Mouse (Mus musculus) hindbrain, embryonic 15.5 days (tissue): ENCODE results near the gene Ankrd28. TPM values are rescaled to one million over a fixed set of nuclear protein-coding genes. Genes with fewer than 3 reads are reported as not detected.

ENCODE experiments used
- ATAC-seq: fragments of 200-750 bp; cut with Nextera tagmentation; 2 replicates; pipeline ENCODE4 v1.8.0; 2017; ENCODE audit warnings: low read depth, moderate number of reproducible peaks, moderate TSS enrichment; ENCODE audit not compliant: low FRiP score
- H3K27ac ChIP-seq: fragments of 300-500 bp; sonication (generic); replicated peaks from 2 replicates; pipeline ENCODE4 v1.5.1; 2015; ENCODE audit warnings: mild to moderate bottlenecking, inconsistent platforms
- H3K27me3 ChIP-seq: fragments of 300-500 bp; sonication (generic); 2 replicates; pipeline ENCODE4 v1.6.1; 2015; ENCODE audit warnings: control low read depth, inconsistent platforms
- H3K36me3 ChIP-seq: fragments of 300-500 bp; sonication (generic); 2 replicates; pipeline ENCODE4 v1.6.1; 2015; ENCODE audit warnings: control low read depth, inconsistent platforms
- H3K4me1 ChIP-seq: fragments of 300-500 bp; sonication (generic); replicated peaks from 2 replicates; pipeline ENCODE4 v1.6.1; 2015; ENCODE audit warnings: control low read depth, inconsistent platforms
- H3K4me2 ChIP-seq: fragments of 300-500 bp; sonication (generic); 2 replicates; pipeline ENCODE4 v1.6.1; 2015; ENCODE audit warnings: moderate library complexity, mild to moderate bottlenecking, inconsistent platforms
- H3K4me3 ChIP-seq: fragments of 300-500 bp; sonication (generic); 2 replicates; pipeline ENCODE4 v1.5.1; 2015; ENCODE audit warnings: mild to moderate bottlenecking, inconsistent platforms
- H3K9ac ChIP-seq: fragments of 300-500 bp; sonication (generic); 2 replicates; pipeline ENCODE4 v1.6.1; 2015; ENCODE audit warnings: inconsistent platforms
- H3K9me3 ChIP-seq: fragments of 300-500 bp; sonication (generic); 2 replicates; pipeline ENCODE4 v1.6.1; 2016; ENCODE audit warnings: control low read depth, inconsistent platforms
- WGBS: fragments of 180-500 bp; shearing (Covaris S2); methylation state at CpG from one replicate; pipeline ENCODE4 v1.1.7; 2015; 5-methylcytosine and 5-hydroxymethylcytosine counted together
- polyA plus RNA-seq: library from polyadenylated mRNA; unstranded; fragments of >200 nt; fragmentation: Nextera tagmentation; extraction: Ambion mirVana; gene quantifications from 2 replicates; pipeline ENCODE4 v1.2.1, GENCODE M21; 2015

Ankrd28 gene
- polyA plus RNA-seq, 1 experiment from 2014 or later, result 11.0 TPM

DNA sequence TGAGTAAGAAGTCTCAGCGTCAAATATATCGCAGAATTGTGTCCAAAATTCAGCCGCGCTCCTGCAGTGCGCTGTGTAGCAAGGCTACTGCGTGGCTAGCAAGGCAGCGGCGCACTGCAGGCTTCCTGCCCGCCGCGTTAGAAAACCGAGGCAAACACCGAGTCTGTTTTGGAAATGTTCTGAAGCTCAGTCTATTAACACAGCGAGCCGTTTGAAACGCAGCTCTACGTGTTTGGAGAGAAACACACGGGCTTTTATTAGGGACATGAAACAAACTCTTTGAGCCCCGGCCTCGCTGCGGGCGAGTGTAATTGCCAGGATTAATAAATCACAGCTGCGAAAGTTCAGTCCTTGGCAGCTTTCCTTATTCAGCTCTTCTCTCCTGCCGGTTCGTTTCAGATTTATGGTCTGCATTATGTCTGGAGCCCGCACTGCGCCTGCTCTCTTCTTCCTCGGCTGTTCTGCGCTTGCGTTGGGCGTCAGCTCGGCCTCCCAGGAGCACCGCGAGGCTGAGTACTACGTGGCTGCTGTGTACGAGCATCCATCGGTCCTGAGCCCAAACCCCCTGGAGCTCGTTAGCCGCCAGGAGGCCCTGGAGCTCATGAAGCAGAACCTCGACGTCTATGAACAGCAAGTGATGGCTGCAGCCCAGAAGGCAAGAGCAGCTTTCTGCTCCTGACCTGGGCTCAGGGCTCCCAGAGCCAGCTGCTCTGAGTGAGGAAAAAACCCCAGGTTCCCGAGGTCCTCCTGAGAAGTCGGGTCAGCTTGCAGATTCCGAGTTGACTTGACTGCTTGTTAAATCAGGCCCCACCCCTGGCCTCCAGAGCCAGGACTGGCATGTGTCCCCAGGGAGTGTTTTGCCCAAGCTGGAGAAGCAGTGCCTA, 168.5 kb downstream of the Ankrd28 start:
- H3K27ac ChIP-seq, result peak overlapping the region; percentile 96
- H3K27me3 ChIP-seq, result no peaks in the 10 kb centered on the region
- peak overlapping the region; percentile 48 for H3K9ac ChIP-seq
- peaks cover 72% of the 10 kb centered on the region for H3K4me1 ChIP-seq
- H3K4me3 ChIP-seq, result peak overlapping the region; percentile 32
- H3K9me3 ChIP-seq, result no peaks in the 10 kb centered on the region
- no peaks in the 10 kb centered on the region for H3K36me3 ChIP-seq
- peak; percentile 93 for ATAC-seq
- 3% methylated on average over 44 of the region's 44 CpGs for WGBS
- H3K4me2 ChIP-seq, result peak overlapping the region; percentile 57

DNA sequence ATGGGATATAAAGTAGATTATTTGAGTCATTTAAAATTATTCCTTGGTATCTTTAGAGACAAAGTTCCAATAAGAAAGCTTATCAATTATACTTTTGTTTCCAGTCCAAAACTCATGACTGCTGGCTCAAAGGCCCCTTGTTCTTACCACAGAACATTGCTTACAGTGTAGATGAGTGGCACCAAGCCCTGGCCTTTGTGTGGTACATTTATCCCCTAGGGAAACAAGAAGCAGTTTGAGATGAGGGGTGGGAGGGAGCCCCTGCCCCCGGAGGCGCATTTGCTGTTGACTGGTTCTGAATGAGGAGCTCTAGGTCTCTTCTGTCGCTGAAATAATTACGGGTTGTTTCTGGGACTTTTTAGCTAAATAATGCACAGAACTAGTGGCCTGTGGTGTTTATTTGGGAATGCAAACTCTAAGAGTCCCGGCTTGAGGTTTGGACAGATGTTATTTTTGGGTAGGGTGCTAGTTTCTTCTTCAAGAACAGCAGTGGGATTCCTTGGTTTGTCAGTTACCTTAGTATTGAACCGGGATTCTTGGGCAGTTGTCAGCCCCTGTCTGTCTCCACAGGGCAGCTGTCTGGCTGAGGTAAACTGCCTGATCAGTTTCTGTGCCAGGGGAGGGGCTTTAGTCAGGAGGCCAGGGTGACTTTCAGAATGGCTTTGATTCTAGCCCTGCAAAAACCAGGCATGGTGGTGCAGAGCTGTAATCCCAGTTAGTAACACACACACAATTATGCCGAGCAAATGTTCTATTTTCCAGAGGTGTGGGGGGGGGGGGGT, 169.9 kb downstream of the Ankrd28 start:
- Histone ChIP-seq H3K4me3 (no peak overlapping the region), H3K9ac (no peak overlapping the region), H3K4me1 (peaks cover 72% of the 10 kb centered on the region), H3K4me2 (peak overlapping the region; percentile 57; the same call in 1 of the 2 replicates), H3K27ac (peak overlapping the region; percentile 96), H3K27me3 (no peaks in the 10 kb centered on the region), H3K9me3 (no peaks in the 10 kb centered on the region), H3K36me3 (no peaks in the 10 kb centered on the region)
- no peak for ATAC-seq
- 42% methylated on average over 7 of the region's 7 CpGs for WGBS

DNA sequence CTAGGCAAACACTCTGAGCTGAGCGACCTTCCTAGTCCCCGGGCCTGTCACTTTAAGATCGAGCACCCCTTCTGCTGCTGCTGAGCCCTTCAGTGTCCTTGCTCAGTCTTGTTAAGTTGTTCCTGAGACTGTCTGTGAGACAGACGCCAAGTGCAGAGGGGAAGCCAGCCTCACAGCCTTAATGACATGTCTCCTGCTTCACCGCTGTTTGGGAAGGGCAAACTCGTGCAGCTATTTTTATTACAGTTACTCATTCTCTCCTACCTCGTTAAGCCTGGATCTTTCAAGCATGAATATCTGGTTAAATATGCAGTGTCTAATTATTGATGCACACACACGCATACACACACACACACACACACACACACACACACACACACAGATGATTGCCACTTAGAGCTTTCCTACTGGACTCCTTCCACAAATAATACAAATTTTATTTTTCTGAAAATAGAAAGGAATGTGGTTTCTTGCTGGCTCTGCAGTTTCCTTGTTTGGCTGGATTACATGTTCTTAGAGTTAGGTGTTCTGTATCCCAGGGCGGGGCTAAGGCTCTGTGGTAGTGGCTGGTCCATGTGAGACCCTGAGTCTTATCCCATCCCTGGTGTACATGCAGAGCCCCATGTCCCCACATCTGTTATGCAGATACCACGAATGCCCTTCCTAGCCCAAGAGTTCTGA, 170.8 kb downstream of the Ankrd28 start:
- Histone ChIP-seq H3K27me3 (no peaks in the 10 kb centered on the region), H3K4me2 (no peak overlapping the region), H3K9me3 (no peaks in the 10 kb centered on the region), H3K36me3 (no peaks in the 10 kb centered on the region), H3K27ac (peak overlapping the region; percentile 96), H3K4me3 (no peak overlapping the region), H3K9ac (no peak overlapping the region), H3K4me1 (peaks cover 68% of the 10 kb centered on the region)
- no peak for ATAC-seq
- 51% methylated on average over 10 of the region's 10 CpGs for WGBS

DNA sequence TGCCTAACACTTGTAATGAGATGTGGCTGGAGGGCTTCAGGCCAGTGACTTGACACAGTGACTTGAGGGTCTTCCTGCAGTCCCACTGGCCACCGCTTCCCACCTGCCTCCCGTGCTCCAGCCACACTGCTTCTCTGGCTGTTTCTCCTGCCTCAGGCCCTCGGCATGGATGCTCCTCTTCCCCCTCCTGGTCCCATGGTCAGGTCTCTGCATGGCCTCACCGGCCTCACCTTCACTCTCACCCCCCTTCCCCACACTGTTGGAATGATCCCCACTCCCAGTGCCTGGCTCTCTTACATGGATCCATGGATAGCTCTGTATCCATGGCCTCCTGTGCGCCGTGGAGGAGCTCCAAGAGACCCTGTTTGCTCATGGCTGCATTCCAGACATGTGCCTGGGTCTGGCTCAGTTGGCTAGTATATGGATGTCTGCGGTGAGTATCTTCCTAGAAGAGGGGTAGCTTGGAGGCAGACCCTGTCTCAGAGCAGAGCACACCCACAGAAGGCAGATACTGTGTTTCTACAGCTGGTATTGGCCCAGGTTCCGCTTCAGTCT, 172.2 kb downstream of the Ankrd28 start:
- H3K4me3 ChIP-seq, result no peak overlapping the region
- peaks cover 54% of the 10 kb centered on the region for H3K4me1 ChIP-seq
- no peak overlapping the region for H3K27ac ChIP-seq
- no peaks in the 10 kb centered on the region for H3K27me3 ChIP-seq
- no peak overlapping the region for H3K4me2 ChIP-seq
- 77% methylated on average over 8 of the region's 8 CpGs for WGBS
- H3K9ac ChIP-seq, result no peak overlapping the region
- no peaks in the 10 kb centered on the region for H3K9me3 ChIP-seq
- no peaks in the 10 kb centered on the region for H3K36me3 ChIP-seq
- no peak for ATAC-seq

DNA sequence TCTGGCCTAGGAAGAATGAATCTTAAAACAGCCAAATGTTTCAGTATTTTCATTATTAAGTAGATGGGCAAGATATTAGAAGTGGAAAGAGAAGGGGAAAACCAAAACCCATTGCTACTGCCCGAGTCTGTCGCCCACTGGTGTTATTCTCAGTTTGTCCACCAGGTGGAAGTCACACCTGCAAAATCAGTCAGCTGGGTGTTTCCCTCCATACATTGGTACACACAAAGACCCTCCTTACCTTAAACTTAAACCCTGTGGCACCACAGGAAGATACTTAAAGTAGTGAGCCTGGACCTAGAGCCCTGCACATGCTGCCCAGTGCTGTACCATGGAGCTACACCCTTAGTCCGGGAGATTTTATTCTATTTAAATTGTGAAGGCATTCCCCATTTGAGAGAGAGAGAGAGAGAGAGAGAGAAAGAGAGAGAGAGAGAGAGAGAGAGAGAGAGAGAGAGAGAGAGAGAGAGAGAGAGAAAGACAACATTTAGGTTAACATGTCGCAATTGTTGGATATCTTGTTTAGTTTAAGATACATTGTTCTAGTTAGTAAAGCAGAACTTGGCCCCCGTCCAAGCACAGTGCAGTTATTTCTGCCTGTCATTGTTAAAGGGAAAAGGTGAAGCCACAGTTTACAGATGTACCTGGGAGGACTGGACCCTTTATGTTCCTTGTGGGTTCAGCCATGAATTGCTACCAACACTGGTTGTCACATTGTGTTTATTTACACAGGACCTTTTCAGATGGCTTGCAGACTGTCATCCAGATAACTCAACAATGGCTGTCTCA, 173.4 kb downstream of the Ankrd28 start:
- Histone ChIP-seq H3K27ac (no peak overlapping the region), H3K4me2 (no peak overlapping the region), H3K9ac (no peak overlapping the region), H3K4me1 (peaks cover 42% of the 10 kb centered on the region), H3K27me3 (no peaks in the 10 kb centered on the region), H3K36me3 (no peaks in the 10 kb centered on the region), H3K4me3 (no peak overlapping the region), H3K9me3 (no peaks in the 10 kb centered on the region)
- ATAC-seq, result no peak
- 42% methylated on average over 5 of the region's 5 CpGs for WGBS

DNA sequence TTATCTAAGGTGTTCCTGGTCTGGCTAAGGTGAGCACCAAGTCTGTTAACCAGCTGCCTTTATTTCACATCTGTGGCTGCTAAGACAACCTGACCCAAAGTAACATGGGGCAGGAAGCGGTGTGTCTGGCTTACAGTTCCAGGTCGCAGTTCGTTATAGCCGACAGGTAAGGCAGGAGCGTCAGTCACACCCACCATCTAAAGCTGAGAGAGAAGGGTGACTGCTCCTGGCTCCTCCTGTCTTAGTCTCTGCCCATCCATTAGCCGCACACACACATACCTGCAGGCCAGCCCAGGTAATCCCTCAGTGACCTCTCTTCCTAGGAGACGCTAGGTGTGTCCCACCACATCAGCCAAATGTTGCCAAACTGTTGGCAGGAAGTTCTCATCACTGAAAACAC, 174.1 kb downstream of the Ankrd28 start:
- Histone ChIP-seq H3K4me2 (no peak overlapping the region), H3K36me3 (no peaks in the 10 kb centered on the region), H3K9me3 (no peaks in the 10 kb centered on the region), H3K27ac (no peak overlapping the region), H3K4me1 (peaks cover 40% of the 10 kb centered on the region), H3K4me3 (no peak overlapping the region), H3K9ac (no peak overlapping the region), H3K27me3 (no peaks in the 10 kb centered on the region)
- WGBS, result 86% methylated on average over 7 of the region's 7 CpGs
- ATAC-seq, result no peak

DNA sequence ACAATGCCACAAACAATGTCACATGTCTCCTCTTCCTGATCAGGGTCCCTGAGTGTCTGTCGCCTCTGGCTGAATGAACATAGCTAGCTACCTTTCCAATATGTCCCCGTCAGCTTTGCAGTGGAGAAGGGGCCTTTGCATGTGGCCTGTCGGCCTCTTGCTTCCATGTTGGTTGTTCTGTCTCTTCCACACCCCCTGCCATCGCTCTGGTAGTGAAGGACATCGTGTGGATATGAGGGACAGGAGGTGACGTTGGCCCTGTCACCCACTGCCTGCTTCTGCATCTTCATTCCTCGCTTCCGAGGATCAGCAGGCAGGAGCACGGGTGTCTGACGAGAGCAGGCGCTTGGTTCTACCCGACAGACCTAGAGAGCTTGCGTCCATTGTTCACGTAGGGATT, 175.0 kb downstream of the Ankrd28 start:
- 83% methylated on average over 14 of the region's 14 CpGs for WGBS
- Histone ChIP-seq H3K27ac (no peak overlapping the region), H3K4me3 (no peak overlapping the region), H3K4me1 (peaks cover 31% of the 10 kb centered on the region), H3K4me2 (no peak overlapping the region), H3K9ac (no peak overlapping the region), H3K9me3 (no peaks in the 10 kb centered on the region), H3K27me3 (no peaks in the 10 kb centered on the region), H3K36me3 (no peaks in the 10 kb centered on the region)
- no peak for ATAC-seq

DNA sequence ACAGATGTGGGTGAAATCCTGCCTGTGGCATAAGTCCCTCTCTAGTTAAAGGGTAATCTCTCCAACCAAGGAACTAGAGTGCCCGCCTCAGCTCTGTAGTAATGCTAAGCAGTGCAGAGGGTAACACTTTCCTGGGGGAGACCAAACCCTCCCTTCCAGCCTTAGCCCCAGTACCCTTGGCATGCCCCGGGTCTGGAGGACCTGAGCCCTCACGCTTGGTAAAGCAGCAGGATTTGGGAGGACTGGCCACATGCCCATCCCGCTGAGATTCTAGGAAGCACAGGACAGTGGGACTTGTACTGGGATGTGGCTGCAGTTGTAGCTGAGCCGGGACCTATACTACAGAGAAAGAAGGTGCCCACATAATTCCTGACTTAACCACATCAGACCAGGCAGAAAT, 175.6 kb downstream of the Ankrd28 start:
- Histone ChIP-seq H3K27ac (no peak overlapping the region), H3K27me3 (no peaks in the 10 kb centered on the region), H3K9ac (no peak overlapping the region), H3K9me3 (no peaks in the 10 kb centered on the region), H3K4me2 (no peak overlapping the region), H3K4me1 (peaks cover 25% of the 10 kb centered on the region), H3K36me3 (no peaks in the 10 kb centered on the region), H3K4me3 (no peak overlapping the region)
- WGBS, result 88% methylated on average over 5 of the region's 5 CpGs
- ATAC-seq, result no peak

DNA sequence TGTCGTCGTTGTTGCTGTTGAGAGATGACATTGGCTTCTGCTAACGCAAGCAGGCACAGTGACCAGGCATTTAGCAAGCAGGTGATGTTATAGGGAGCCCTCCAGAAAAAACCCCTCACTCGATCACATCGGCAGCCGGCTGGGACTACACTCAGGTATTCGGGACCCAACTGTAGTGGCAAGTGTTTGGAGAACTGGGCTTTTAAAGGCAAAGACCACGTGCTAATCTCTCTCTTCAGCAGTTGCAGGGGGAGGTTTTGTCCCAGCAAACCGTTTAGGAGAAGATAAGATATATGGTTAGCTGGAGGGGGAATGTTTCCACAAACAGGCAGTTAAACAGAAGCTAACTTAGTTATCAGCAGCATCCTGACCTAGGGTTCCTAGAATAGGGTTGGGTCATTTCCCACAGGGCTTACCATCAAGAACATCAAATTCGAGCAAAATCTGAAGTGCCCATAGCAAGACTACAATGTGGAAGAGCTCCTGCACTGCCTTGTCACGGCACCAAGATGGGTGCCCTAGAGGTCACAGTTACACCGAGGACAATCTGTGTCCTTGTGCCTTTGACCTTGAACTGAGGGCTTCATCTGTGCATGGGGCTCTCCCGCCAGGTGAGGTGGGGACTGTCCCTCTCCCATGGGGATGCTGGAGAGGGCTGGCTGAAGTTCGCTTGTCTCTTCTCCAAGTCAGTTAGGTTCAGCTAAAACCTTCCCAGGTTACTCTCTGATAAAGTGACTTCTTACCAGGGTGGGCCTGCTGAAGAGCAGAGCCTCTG, 177.2 kb downstream of the Ankrd28 start:
- no peaks in the 10 kb centered on the region for H3K36me3 ChIP-seq
- peaks cover 11% of the 10 kb centered on the region for H3K4me1 ChIP-seq
- H3K9ac ChIP-seq, result no peak overlapping the region
- no peak overlapping the region for H3K27ac ChIP-seq
- H3K4me2 ChIP-seq, result no peak overlapping the region
- H3K9me3 ChIP-seq, result no peaks in the 10 kb centered on the region
- no peak for ATAC-seq
- H3K4me3 ChIP-seq, result no peak overlapping the region
- no peaks in the 10 kb centered on the region for H3K27me3 ChIP-seq
- WGBS, result 85% methylated on average over 14 of the region's 14 CpGs

DNA sequence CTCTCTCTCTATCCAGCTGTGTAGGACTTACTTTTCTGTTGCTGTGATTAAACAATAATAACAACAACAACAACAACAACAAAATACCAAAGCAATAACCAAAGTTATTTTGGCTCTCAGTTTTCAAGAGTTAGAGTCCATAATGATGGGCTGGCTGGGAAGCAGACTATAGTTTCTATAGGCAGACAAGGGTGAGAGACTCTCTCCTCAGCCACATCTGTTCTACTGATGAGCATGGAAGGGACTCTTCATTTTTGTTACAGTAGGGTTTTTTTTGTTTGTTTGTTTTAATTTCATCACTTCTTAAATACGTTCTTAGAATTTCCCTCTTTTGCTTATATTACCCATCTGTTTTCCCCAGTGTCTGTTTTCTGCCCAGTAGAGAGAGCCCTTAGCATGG, 177.8 kb downstream of the Ankrd28 start:
- 88% methylated on average over 1 of the region's 1 CpGs for WGBS
- Histone ChIP-seq H3K4me1 (peaks cover 5% of the 10 kb centered on the region), H3K4me3 (no peak overlapping the region), H3K9ac (no peak overlapping the region), H3K27me3 (no peaks in the 10 kb centered on the region), H3K36me3 (no peaks in the 10 kb centered on the region), H3K4me2 (no peak overlapping the region), H3K9me3 (no peaks in the 10 kb centered on the region), H3K27ac (no peak overlapping the region)
- no peak for ATAC-seq

DNA sequence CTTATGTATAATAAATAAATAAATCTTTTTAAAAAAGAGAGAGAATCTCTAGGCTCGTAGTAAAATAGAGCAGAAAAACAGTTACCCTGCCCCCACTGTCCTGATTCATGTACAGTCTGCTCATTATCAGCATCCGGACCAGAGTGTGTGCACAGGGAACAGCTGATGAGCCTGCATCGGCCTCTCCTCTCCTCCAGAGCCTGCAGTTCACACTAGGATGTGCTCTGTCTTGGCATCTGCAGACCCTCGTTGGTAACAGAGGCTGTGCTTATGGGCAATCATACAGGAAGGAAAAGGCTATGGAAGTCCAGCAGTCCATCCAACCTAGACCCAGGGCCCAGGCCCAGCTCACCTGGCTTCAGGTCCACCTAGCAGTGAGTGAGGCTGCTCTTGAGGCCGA, 178.3 kb downstream of the Ankrd28 start:
- Histone ChIP-seq H3K4me1 (no peaks in the 10 kb centered on the region; the same call in 1 of the 2 replicates), H3K9ac (no peak overlapping the region), H3K4me2 (no peak overlapping the region), H3K27me3 (no peaks in the 10 kb centered on the region), H3K36me3 (no peaks in the 10 kb centered on the region), H3K27ac (no peak overlapping the region), H3K4me3 (no peak overlapping the region), H3K9me3 (no peaks in the 10 kb centered on the region)
- 75% methylated on average over 5 of the region's 5 CpGs for WGBS
- no peak for ATAC-seq
